Mouse (Mus musculus) left cerebral cortex, adult 2 months (tissue): ENCODE measurements around the gene Plcxd2. TPM values are rescaled to one million over a fixed set of nuclear protein-coding genes. Genes with fewer than 3 reads are reported as not detected.

ENCODE experiments used
- DNase-seq, 2 experiments: peaks; one replicate each; pipeline ENCODE4 v3.0.0; 2021 to 2022; ENCODE audit warnings: low spot score in 2 of 2, mixed read lengths in 1 of 2; ENCODE audit errors: extremely low spot score in 1 of 2
- H3K27ac ChIP-seq: fragments of 200-600 bp; 2 replicates; pipeline ENCODE4 v1.8.1; 2022
- H3K4me3 ChIP-seq: fragments of 200-600 bp; 2 replicates; pipeline ENCODE4 v1.8.1; 2022
- CTCF ChIP-seq: fragments of 200-600 bp; IDR thresholded peaks from 2 replicates; pipeline ENCODE4 v1.8.1; 2022; ENCODE audit warnings: antibody characterized with exemption, mild to moderate bottlenecking, moderate library complexity
- intact Hi-C: fragments of 180-260 bp; cut with DNase I; formaldehyde crosslinking; loops from one replicate; pipeline ENCODE4 v1.15.1; 2025
- long read RNA-seq, 2 experiments: library from polyadenylated mRNA; stranded (forward); transcript quantifications; one replicate each; pipeline ENCODE4 v2.0.0; 2021; ENCODE audit warnings: borderline mapping rate in 2 of 2
- total RNA-seq, 2 experiments: library from RNA; stranded (reverse); gene quantifications; 2 replicates each; pipeline ENCODE4 v1.2.3; 2021

The Plcxd2 gene
- 10 to 100 TPM; 83.0 to 88.9 TPM for total RNA-seq
- long read RNA-seq, experiment 1, full-length matches to known transcripts = 25 of 40 reads
- long read RNA-seq, experiment 1, partial matches to known transcripts = 1 of 40 reads
- long read RNA-seq, experiment 1, other reads (novel, unspliced or antisense) = 14 of 40 reads
- long read RNA-seq, experiment 2, full-length matches to known transcripts = 21 of 33 reads
- long read RNA-seq, experiment 2, partial matches to known transcripts = 3 of 33 reads
- long read RNA-seq, experiment 2, other reads (novel, unspliced or antisense) = 9 of 33 reads

DNA sequence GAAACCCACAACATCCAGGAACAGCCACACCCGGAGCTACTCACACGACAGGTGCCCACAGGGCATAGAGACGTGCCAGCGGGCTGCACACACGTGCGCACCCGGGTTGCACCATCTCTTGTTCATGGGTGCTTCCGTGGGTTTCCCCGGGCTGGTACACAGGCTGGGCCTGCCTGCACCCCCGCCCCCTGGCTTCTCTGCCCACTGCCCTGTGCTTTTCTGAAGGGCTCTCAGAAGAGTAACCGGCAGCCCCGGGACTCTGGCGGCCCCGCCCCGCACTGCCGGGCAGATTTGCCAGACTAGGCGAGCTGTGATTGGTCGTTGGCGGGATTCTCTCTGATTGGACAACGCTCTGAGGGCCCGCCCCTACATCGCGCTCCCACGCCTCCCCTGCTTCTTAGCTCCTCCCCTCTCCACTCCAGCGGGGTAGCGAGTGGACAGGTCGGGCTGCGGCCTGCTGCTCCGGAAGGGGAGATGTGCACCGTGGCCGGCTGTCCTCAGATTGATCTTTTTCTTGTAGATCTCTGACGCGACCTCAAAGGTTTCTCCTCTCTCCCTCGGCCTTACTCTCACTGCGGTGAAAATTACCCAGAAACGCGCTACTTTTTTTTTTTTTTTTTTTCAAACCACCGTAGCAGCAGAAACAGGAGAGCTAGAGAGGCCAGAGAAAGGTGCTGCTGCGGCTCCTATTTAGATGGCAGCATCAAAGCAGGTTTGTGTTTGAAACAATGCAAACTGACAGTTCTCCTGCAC, at the start of gene Plcxd2:
TSS of gene Plcxd2 (minus strand) at position 66 of the 753 bp plus-strand sequence.
- H3K27ac ChIP-seq = peak within 1 kb of the TSS; percentile 82
- no peak; the same call in none of the 2 replicates for TF ChIP-seq CTCF
- intact Hi-C loops = no loop called here
- peak within 1 kb of the TSS; percentile 76 for H3K4me3 ChIP-seq
- peak; percentile 92 for DNase-seq

DNA sequence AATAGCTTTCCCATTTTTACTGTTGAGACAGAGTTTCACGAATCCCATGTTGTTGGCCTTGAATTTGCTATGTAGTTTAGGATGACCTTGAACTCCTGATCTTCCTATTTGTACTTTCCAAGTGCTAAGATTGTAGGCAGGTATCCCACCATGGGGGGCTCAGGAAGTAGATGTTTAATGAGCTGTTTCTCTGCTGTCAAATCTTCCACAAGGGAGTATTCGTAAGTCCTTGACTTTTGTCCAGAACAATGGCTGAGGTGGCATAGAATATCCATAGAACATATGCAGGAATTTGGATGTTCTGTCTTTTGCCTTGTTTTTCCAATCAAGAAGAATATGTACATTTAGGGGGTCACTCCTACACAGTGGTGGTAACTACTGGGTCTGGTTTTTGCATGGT, 36.9 kb upstream of the Plcxd2 start:
- no peak for TF ChIP-seq CTCF
- Histone ChIP-seq H3K27ac (no peak overlapping the region), H3K4me3 (no peak overlapping the region)
- intact Hi-C loops = no loop called here
- no peak for DNase-seq

DNA sequence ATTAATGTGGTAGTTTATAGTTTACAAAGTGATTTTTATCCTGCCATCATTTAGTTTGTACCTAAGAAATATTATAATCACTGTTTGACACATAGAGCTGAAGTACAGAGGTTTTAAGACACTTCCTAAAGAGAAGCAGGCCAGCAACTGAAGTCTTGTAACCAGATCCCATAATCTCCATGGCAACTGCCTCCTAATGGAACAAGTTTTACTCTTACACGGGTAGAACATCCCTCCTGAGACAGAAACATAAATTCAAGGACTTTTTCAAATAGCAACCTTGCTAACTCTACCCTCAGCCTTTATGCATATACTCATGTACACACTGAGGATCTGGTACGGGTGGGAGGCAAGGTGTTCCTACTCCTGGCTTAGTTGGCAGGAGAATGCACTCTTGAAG, 26.2 kb upstream of the Plcxd2 start:
- TF ChIP-seq CTCF = no peak
- intact Hi-C loops = no loop called here
- H3K4me3 ChIP-seq = no peak overlapping the region
- DNase-seq = no peak
- no peak overlapping the region for H3K27ac ChIP-seq

DNA sequence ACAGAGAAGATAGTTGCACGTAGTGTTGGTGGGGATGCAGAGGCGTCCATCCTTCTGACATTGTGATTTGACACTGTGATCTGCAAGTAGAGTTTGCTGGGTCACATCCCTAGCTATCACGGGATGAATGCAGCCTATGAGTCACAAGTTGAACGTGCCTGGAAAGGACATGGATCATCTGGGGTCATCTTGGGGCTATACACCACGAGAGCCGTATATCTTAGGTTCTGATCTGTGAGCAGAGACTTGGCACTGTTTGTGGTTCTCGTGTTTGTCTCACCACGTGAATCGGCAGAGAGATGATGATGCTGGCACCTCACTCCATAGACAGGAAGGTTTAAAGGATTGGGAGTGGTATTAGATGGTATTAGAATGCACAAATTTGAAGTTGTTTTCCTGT, 23.9 kb upstream of the Plcxd2 start:
- no peak for TF ChIP-seq CTCF
- intact Hi-C loops = no loop called here
- Histone ChIP-seq H3K4me3 (no peak overlapping the region), H3K27ac (no peak overlapping the region)
- DNase-seq = no peak

DNA sequence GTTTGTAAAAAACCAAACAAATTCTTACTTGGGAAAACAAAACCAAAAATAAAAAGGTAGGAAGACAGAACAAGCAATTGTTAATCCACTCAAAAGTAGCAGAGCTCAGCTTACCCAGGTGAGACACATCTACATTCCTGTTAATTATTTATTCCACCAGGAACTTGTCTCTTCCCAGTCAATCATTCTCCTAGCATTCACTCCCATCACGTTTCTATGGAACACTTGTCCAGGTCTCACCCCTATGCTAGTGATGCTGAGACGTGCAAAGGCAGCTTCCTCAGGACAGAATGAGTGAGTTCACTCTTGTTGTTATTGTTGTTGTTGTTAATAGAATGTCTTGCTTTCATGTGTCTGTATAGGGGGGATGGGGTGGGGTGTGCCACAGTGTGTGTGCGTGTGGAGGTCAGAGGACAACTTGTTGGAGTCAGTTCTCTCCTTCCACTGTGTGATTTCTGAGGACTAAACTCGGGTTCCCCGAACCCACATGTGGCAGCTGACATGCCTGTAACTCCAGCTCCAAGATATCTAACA, 13.0 kb upstream of the Plcxd2 start:
- TF ChIP-seq CTCF = no peak
- Histone ChIP-seq H3K27ac (no peak overlapping the region), H3K4me3 (no peak overlapping the region)
- intact Hi-C loops = loop anchor here (1.0 to 5.0 kb wide), 3 partner anchors 32 to 266 kb away; no protein-coding TSS in a partner anchor
- DNase-seq = no peak

DNA sequence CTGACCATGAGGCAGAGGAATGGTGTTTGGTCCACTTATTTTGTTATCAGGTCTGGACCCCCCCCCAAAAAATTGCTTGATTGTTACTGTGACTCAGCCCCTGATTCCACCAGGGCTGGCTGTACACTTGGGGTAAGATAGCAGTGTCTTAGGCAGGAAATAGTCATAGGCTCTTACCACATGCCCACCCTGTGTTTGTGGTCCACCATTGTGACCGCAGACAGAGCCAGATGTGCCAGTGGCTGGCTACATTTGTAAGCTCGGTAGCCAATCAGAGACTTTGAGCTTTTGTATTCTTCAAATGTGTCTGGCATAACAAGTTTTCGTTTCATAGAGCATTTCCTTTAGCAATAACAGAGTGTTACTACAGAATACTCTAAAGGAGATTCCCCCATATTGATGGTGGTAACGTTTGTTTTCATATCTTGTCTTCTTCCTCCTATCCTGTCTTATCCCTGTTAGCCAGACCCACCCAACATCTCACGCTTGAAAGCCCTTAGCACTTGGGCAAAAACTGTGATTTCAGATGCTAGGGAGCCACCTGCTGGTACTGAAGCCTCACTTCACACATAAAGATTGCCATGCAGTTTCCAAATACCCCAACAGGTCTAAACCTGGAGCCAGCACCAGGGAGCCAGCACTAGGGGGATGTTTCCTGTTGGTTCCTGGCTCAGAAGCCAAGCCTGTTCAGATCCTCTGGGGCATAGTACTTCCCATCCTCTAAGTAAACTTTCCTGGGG, 12.3 kb upstream of the Plcxd2 start:
- intact Hi-C loops = loop anchor here (1.0 to 5.0 kb wide), 3 partner anchors 31 to 266 kb away; no protein-coding TSS in a partner anchor
- Histone ChIP-seq H3K4me3 (no peak overlapping the region), H3K27ac (no peak overlapping the region)
- DNase-seq = peak; percentile 57 to 64
- peak; percentile 80 for TF ChIP-seq CTCF

DNA sequence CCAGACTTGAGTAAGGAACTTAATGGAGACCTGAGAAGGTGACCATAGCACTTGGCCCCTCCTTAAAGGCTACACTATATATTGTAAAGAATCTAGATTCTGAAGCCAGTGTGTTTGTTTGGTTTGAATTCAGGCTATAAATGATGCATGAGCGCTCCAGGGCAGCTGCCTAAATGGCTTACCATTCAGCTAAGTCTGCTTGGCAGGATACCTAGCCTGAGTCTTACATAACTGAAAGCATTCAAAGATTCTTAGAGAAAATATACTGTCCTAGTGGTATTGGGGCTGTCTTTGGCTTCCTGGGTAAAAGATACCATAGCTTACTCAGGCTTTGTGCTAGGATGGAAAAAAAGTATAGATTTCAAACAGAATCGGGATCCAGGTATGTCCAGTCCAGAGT, 11.3 kb upstream of the Plcxd2 start:
- no peak overlapping the region for H3K27ac ChIP-seq
- no peak overlapping the region for H3K4me3 ChIP-seq
- no peak for TF ChIP-seq CTCF
- no peak for DNase-seq
- intact Hi-C loops = loop anchor here (5.0 kb wide), 1 partner anchor 49 kb away; no protein-coding TSS in a partner anchor

DNA sequence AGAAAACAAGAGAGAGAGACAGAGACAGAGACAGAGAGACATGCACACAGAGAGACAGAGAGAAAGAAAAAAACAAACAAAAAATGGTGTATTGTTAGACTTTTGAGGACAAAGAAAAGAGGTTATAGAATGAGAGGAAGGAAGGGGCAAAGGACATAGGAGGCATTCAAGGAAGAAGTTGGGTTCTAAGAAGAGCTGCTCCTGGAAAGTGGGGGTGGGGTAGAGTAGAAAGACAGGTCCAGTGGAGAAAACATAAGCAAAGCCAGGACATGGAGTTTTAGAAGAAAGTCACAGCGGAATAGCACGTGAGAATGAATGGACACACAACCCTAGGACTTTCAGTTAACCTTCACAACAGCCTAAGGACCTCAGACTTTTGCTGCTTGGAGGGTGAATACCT, 10.4 kb upstream of the Plcxd2 start:
- H3K4me3 ChIP-seq = no peak overlapping the region
- no peak for DNase-seq
- H3K27ac ChIP-seq = no peak overlapping the region
- intact Hi-C loops = loop anchor here (5.0 kb wide), 1 partner anchor 48 kb away; no protein-coding TSS in a partner anchor
- no peak for TF ChIP-seq CTCF

DNA sequence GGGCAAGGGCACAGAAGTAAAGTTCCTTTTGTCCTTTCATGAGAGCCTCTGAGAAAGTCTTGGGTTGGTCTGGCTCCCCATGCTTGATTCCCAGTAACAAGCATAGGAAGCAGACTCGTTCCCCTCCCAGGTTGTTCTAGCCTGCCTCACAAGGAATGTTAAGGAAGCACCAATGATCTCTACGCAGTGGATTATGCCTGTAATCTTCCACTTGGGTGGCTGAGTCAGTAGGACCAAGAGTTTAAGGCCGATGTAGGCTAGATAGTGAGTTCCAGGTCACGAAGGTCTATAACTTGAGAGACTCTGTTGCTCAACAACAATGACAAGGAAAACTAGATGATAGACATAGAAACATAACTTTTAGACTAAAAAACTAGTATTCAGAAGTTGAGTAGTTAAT, 9.8 kb upstream of the Plcxd2 start:
- intact Hi-C loops = loop anchor here (5.0 kb wide), 1 partner anchor 47 kb away; no protein-coding TSS in a partner anchor
- no peak overlapping the region for H3K27ac ChIP-seq
- no peak for TF ChIP-seq CTCF
- no peak overlapping the region for H3K4me3 ChIP-seq
- DNase-seq = no peak

DNA sequence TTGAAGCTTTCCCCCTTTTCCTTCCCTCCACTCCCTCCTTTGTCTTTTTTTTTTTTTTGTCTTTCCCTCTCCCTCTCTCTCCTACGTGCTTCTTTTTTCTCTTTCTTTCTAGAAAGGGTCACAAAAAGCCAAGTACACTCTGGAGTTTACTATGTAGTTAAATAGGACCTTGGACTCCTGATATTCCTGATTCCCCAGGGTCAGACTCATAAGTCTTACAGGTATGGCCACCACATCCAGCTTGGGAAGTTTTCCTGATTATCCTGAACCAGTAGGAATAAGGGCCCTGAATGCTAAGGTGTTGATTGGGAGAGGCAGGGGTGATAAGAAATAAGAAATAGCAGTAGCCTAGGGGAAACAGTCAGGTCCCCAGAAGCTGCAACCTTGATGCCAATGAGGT, 9.3 kb upstream of the Plcxd2 start:
- Histone ChIP-seq H3K4me3 (no peak overlapping the region), H3K27ac (no peak overlapping the region)
- intact Hi-C loops = no loop called here
- no peak for DNase-seq
- no peak for TF ChIP-seq CTCF

DNA sequence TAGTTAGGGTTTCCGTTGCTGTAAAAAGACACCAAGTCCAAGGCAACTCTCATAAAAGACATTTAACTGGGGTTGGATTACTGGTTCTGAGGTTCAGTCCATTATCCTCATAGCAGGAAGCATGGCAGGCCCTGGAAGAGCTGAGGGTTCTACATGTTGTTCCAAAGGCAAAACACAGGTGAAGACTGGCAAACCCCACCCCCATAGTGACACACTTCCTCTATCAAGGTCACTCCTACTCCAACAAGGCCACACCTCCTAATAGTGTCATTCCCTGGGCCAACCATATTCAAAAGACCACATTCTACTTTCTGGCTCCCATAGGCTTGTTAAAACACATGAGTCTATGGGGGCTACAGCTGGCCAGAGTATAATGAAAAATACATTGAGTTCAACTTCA, 1.7 kb upstream of the Plcxd2 start:
- intact Hi-C loops = no loop called here
- no peak for TF ChIP-seq CTCF
- Histone ChIP-seq H3K27ac (no peak overlapping the region), H3K4me3 (no peak overlapping the region)
- no peak for DNase-seq

DNA sequence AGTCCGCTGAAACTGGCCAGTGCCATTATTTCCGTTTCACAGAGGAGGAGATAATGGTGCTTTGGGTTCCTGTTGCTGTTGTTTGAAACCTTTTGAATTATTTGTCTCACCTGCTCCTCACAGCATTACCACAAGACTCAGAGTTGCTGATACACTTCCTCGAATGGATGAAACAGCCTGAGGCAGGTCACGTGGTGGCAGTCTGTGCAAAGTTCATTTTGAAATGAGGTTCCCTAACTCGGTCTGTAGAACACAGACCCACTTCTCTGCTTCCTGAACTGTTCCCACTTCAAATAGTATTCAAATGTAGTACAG, 845 bp upstream of the Plcxd2 start:
- intact Hi-C loops = no loop called here
- DNase-seq = no peak
- H3K27ac ChIP-seq = peak overlapping the region; percentile 82

More for the DNA sequence above, 845 bp upstream of the Plcxd2 start:
- H3K4me3 ChIP-seq = peak overlapping the region; percentile 76
- no peak for TF ChIP-seq CTCF
